Mouse (Mus musculus) thymus, postnatal 4 days (tissue): ENCODE measurements around the gene Rnf115.
"Not testable (repeated sequence)": the region's sequence is repeated elsewhere in the genome, so short reads cannot be mapped to it uniquely, and the experiment has no call there.

Experiments used
- DNase-seq: peaks from one replicate; pipeline ENCODE4 v3.0.0; 2021

The Rnf115 gene

GRCm38 (mm10) chr3:96708684-96709064 is 18.8 kb upstream of the Rnf115 start:
- no peak for DNase-seq

GRCm38 (mm10) chr3:96714286-96714685 is 13.2 kb upstream of the Rnf115 start:
- no peak for DNase-seq

GRCm38 (mm10) chr3:96715854-96716253 is 11.6 kb upstream of the Rnf115 start:
- DNase-seq: no peak

GRCm38 (mm10) chr3:96719173-96719572 is 8.3 kb upstream of the Rnf115 start:
- DNase-seq: peak; percentile 73

- DNase-seq: no peak
Observed at GRCm38 (mm10) chr3:96727828-96728633, 567 bp downstream of the Rnf115 start.

GRCm38 (mm10) chr3:96728634-96729402 is 1.4 kb downstream of the Rnf115 start:
- no peak for DNase-seq

- DNase-seq: no peak
Observed at GRCm38 (mm10) chr3:96729403-96729784, 1.9 kb downstream of the Rnf115 start.

GRCm38 (mm10) chr3:96730785-96731184 is 3.3 kb downstream of the Rnf115 start:
- DNase-seq: no peak

- no peak for DNase-seq
Observed at GRCm38 (mm10) chr3:96733984-96734383, 6.5 kb downstream of the Rnf115 start.

GRCm38 (mm10) chr3:96735200-96735599 is 7.7 kb downstream of the Rnf115 start:
- no peak for DNase-seq

- no peak for DNase-seq
Observed at GRCm38 (mm10) chr3:96737013-96737740, 9.7 kb downstream of the Rnf115 start.

- no peak for DNase-seq
Observed at GRCm38 (mm10) chr3:96737995-96738394, 10.5 kb downstream of the Rnf115 start.

GRCm38 (mm10) chr3:96740279-96740678 is 12.8 kb downstream of the Rnf115 start:
- DNase-seq: not testable (repeated sequence)

GRCm38 (mm10) chr3:96744348-96744747 is 16.9 kb downstream of the Rnf115 start:
- DNase-seq: no peak

- no peak for DNase-seq
Observed at GRCm38 (mm10) chr3:96746829-96747228, 19.4 kb downstream of the Rnf115 start.

GRCm38 (mm10) chr3:96755935-96756334 is 28.5 kb downstream of the Rnf115 start:
- no peak for DNase-seq

- no peak for DNase-seq
Observed at GRCm38 (mm10) chr3:96757691-96758090, 30.2 kb downstream of the Rnf115 start.

- DNase-seq: no peak
Observed at GRCm38 (mm10) chr3:96759695-96760094, 32.2 kb downstream of the Rnf115 start.

- no peak for DNase-seq
Observed at GRCm38 (mm10) chr3:96764528-96764927, 37.1 kb downstream of the Rnf115 start.

GRCm38 (mm10) chr3:96769971-96770370 is 42.5 kb downstream of the Rnf115 start:
- DNase-seq: no peak

GRCm38 (mm10) chr3:96772949-96773348 is 45.5 kb downstream of the Rnf115 start:
- DNase-seq: no peak

GRCm38 (mm10) chr3:96777120-96777519 is 49.7 kb downstream of the Rnf115 start:
- no peak for DNase-seq

GRCm38 (mm10) chr3:96782236-96782635 is 54.8 kb downstream of the Rnf115 start:
- DNase-seq: no peak

GRCm38 (mm10) chr3:96787784-96788183 is 60.3 kb downstream of the Rnf115 start:
- DNase-seq: no peak
